Mouse (Mus musculus): ENCODE results near the gene Ccdc8. TPM values are rescaled to one million over a fixed set of nuclear protein-coding genes. Genes with fewer than 3 reads are reported as not detected.
A peak's percentile ranks its signal among the peaks of the same experiment; 100 is the strongest.
"Not testable (repeated sequence)": the region's sequence is repeated elsewhere in the genome, so short reads cannot be mapped to it uniquely, and the experiment has no call there.

The Ccdc8 gene
- 10 to 100 TPM; 18.3 TPM for total RNA-seq (2021)
- long read RNA-seq, experiment 1, full-length matches to known transcripts, result 21 of 22 reads
- long read RNA-seq, experiment 1, partial matches to known transcripts, result 0 of 22 reads
- long read RNA-seq, experiment 1, other reads (novel, unspliced or antisense), result 1 of 22 reads
- long read RNA-seq, experiment 2, full-length matches to known transcripts, result 9 of 13 reads
- long read RNA-seq, experiment 2, partial matches to known transcripts, result 0 of 13 reads
- long read RNA-seq, experiment 2, other reads (novel, unspliced or antisense), result 4 of 13 reads

DNA sequence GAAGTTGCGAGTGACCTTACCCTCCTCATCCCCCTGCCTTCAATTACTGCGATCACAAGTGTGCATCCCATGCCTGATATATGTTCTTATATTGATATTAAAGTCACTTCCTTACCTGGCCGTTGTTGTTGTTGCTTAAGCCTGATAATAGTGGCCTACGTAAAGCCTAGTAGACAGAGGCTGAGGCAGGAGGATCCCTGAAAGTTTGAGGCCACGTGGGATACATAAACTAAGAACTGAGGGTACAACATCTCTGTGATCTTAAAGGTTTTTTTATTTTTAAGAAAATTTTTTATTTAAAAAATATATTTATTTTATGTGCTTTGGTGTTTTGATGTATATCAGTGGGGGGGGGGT, at the start of gene Ccdc8:
TSS of gene Ccdc8 (plus strand) at position 258 of the 357 bp plus-strand sequence.
- no peak for DNase-seq (ENCODE audit: low spot score in 2 of 2)

DNA sequence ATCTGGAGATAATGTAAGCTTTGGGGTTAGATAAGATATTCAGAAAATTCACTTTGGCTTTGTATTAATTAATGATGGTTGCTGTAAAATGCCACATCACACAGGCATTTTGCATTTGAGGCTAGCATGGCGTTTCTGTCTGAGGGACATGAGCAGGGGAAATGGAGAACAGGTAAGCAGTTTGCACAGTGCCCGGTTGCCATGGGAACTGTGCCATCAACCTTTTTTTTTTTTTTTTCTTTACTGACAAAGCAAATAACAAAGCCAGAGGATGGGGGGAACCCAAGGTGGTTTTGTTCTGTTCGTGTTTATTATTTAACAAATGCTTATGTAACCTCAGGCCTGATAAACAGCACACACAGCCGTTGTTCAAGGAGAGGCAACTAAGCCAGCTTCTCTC, 49.6 kb upstream of the Ccdc8 start:
- no peak for DNase-seq (ENCODE audit: low spot score in 2 of 2)

- DNase-seq (ENCODE audit: low spot score in 2 of 2), result peak; percentile 70 to 79
These were observed 48.3 kb upstream of the Ccdc8 start, which contains the start of gene Pnmal2 for GRCm38 (mm10) chr7:16944061-16944807. Gene Pnmal2 (plus strand): TSS chr7:16944682.

DNA sequence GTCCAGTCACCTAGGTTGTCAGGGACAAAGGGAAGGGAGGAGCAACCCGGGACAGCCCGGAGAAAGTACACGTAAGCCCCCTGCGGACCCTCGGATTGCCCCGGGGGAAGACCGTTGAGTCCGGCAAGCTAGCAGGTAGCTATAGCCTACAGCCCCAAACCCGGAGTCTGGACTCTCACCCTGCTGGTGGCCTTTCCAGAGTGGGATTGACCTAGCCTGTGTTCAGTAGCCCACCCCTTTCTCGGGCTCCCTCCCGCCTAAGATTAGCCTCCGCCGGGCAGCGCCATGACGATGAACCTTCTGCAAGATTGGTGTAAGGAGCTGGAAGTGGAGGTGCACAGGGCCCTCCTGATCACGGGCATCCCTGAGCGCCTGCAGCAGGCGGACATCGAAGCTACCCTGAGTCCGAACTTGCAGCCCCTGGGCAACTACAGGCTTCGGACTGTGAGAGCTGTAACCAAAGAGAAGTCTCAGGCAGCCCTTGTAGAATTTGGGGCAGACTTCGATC, 47.6 kb upstream of the Ccdc8 start:
- no peak for DNase-seq (ENCODE audit: low spot score in 2 of 2)

- no peak for DNase-seq (ENCODE audit: low spot score in 2 of 2)
These were observed 47.1 kb upstream of the Ccdc8 start for GRCm38 (mm10) chr7:16945419-16945818.

- no peak for DNase-seq (ENCODE audit: low spot score in 2 of 2)
These were observed 45.8 kb upstream of the Ccdc8 start for GRCm38 (mm10) chr7:16946441-16947348.

- no peak for DNase-seq (ENCODE audit: low spot score in 2 of 2)
These were observed 45.1 kb upstream of the Ccdc8 start for GRCm38 (mm10) chr7:16947349-16947895.

DNA sequence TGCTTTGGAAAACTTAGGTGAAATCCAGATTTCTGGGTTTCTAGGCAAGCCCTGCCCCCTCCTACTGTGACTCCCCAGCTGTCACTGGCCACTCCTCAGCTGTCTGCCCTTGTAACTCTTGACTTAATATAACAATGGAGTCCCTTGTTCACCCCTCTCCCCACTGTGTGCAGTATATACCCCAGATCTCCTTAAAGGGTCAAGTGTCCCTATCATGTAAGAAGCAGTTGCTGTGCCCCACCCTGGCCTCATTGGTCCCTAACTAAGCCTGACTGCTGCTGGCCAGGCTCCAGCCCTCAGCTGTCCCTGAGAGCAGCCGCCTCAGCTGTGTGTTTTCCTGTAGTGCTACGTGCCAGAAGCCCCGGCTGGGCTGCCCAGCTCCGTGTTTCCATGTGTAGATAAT, 44.5 kb upstream of the Ccdc8 start:
- no peak for DNase-seq (ENCODE audit: low spot score in 2 of 2)

DNA sequence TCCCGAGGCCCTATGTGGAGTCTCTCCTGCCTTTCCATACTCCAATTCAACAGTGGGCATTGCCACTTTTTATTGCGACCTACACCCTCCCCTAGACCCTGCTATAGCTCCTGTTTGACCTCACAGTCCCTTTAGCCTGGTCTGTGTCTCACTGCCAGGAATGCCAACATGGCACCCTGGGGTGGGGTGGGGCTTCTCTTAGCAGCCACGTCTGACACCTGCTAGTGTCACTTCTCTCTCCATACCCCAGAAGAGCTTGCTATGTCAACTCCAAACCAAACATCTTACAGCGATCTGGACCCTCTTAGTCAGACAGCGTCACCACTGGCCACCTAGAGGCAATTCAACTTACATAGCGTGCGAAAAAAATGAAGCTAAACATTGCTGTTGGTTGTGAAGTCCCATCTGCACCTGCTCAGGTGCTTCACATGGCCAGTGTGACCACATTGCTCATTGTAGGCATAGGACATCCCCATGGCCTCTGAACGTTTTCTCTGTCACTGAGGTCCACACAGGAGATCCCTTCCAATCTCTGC, 43.5 kb upstream of the Ccdc8 start:
- DNase-seq (ENCODE audit: low spot score in 2 of 2), result no peak

GRCm38 (mm10) chr7:16949908-16950841, 42.3 kb upstream of the Ccdc8 start:
- DNase-seq (ENCODE audit: low spot score in 2 of 2), result peak; percentile 75

DNA sequence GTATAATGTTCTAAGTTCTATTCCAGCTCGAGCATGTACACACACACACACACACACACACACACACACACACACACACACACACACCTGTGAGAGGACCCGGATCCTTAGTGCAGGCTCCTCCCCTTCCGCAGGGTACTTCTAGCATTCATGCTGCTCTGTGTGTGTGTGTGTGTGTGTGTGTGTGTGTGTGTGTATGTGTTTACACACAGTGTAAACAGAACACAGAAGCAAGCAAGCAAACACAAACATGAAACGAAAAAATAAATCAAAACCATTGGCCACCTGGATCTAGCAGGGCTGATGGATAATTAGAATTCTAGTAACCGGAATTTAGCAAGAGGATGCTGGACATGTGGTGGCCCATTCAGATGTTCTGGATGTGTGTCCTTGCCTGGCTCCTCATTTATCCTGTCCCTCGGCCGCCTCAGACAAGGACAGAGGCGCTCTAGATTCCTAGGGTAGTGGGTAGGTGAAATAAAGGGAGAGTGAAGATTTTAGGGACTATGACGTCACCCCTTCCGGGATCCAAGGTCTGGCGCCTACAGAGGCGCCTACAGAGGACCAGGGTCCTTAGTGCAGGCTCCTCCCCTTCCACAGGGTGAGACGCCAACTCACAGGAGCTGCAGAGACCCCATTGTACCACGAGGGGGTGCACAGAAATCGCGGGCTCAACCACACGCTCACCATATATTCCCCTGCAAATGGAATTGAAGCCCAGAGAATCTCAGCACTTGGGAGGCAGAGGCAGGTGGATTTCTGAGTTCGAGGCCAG, 41.5 kb upstream of the Ccdc8 start:
- DNase-seq (ENCODE audit: low spot score in 2 of 2), result peak; percentile 71 to 75

DNA sequence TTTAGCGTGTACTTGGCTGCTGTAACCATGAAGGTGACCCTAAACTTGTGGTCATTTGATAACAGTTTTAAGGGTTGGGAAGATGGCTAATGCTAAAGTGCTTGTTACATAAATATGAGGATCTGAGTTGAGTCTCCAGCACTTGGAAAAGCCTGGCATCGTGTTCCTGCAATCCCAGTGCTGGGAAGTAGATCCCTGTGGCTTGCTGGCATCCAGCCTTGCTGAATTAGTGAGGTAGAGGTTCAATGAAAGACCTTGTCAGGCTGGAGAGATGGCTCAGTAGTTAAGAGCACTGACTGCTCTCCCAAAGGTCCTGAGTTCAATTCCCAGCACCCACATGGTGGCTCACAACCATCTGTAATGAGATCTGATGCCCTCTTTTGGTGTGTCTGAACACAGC, 38.7 kb upstream of the Ccdc8 start:
- not testable (repeated sequence) for DNase-seq (ENCODE audit: low spot score in 2 of 2)

DNA sequence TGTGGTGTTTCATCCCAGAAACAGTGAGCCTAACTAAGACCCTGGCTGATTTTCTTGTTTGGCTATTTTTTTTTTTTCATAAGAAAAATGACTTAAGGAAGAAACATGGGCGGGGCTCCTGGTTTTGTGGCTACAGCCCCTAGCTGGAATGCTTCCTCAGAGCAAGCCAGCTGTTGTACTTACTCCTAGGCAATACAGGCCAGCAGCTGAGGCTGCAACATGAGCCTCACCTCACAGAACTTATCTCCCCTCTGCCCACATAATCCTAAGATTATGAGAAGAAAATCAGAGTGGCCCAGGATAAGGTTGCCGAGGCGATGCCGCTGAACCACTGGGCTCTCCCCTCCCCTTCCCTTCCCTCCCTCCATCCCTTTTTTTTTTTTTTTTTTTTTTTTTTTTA, 36.8 kb upstream of the Ccdc8 start:
- no peak for DNase-seq (ENCODE audit: low spot score in 2 of 2)

DNA sequence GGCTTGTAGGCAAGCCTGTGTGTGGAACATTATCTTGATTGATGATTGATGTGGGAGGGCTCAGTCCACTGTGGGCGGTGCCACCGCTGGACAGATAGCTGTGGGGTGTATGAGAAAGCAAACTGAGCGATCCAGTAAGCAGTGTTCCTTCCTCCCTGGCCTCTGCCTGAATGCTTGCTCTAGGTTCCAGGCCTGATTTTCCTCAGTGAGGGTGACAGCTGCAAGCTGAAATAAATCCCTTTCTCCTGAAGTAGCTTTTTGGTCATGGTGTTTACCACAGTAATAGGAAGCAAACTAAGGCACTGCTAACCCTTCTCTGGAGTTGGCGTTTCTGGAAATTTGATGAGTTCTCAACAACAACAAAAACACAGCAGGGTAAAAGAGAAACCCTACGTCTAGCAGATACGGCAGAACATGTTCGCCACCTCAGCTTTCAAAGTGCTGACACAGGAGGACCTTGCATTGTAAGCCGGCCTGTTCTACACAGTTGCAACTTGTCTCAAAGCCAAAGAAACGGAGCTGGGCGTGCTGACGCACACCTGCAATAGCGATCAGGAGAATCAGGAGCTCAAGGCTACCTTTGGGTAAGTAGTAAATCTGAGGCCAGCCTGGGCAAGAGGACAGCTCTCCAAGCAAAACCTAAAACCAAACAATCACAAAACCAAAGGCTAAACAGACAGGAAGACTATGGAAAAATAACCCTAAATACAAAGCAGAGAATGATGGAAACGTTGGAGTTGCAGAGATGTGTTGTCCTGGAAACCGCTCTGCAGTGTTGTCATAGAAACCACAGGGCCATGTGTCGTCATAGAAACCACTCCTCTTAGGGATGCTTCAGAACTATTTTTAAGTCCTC, 35.9 kb upstream of the Ccdc8 start:
- no peak for DNase-seq (ENCODE audit: low spot score in 2 of 2)

GRCm38 (mm10) chr7:16959539-16960187, 32.8 kb upstream of the Ccdc8 start, which contains the start of gene Pnmal1:
Gene Pnmal1 (plus strand): TSS chr7:16959679.
- DNase-seq (ENCODE audit: low spot score in 2 of 2), result peak; percentile 36 to 53

GRCm38 (mm10) chr7:16961678-16962077, 30.8 kb upstream of the Ccdc8 start:
- no peak for DNase-seq (ENCODE audit: low spot score in 2 of 2)

GRCm38 (mm10) chr7:16968414-16968813, 24.1 kb upstream of the Ccdc8 start:
- no peak for DNase-seq (ENCODE audit: low spot score in 2 of 2)
